Mouse (Mus musculus): ENCODE measurements around the gene 3830406C13Rik.

The 3830406C13Rik gene

GRCm38 (mm10) chr14:12342458-12343131 lies 58.6 kb downstream of the 3830406C13Rik start:
- DNase-seq (ENCODE audit: low spot score): no peak

GRCm38 (mm10) chr14:12343451-12343941 lies 59.5 kb downstream of the 3830406C13Rik start:
- DNase-seq (ENCODE audit: low spot score): no peak

- DNase-seq (ENCODE audit: low spot score): no peak
Observed at GRCm38 (mm10) chr14:12344061-12344745, 60.2 kb downstream of the 3830406C13Rik start.

- no peak for DNase-seq (ENCODE audit: low spot score)
Observed at GRCm38 (mm10) chr14:12344746-12345240, 60.8 kb downstream of the 3830406C13Rik start.

- no peak for DNase-seq (ENCODE audit: low spot score)
Observed at GRCm38 (mm10) chr14:12345241-12345921, 61.4 kb downstream of the 3830406C13Rik start.

- DNase-seq (ENCODE audit: low spot score): no peak
Observed at GRCm38 (mm10) chr14:12346011-12346864, 62.3 kb downstream of the 3830406C13Rik start.

- no peak for DNase-seq (ENCODE audit: low spot score)
Observed at GRCm38 (mm10) chr14:12346865-12347600, 63.1 kb downstream of the 3830406C13Rik start.

GRCm38 (mm10) chr14:12348089-12348488 lies 64.1 kb downstream of the 3830406C13Rik start, which contains the start of gene Fezf2:
Fezf2 (minus strand) TSS chr14:12348189.
- no peak for DNase-seq (ENCODE audit: low spot score)

GRCm38 (mm10) chr14:12349334-12350090 lies 65.5 kb downstream of the 3830406C13Rik start:
- no peak for DNase-seq (ENCODE audit: low spot score)

GRCm38 (mm10) chr14:12350271-12350916 lies 66.4 kb downstream of the 3830406C13Rik start:
- no peak for DNase-seq (ENCODE audit: low spot score)
